Mouse (Mus musculus): ENCODE data around the gene Gcm1.

DNA sequence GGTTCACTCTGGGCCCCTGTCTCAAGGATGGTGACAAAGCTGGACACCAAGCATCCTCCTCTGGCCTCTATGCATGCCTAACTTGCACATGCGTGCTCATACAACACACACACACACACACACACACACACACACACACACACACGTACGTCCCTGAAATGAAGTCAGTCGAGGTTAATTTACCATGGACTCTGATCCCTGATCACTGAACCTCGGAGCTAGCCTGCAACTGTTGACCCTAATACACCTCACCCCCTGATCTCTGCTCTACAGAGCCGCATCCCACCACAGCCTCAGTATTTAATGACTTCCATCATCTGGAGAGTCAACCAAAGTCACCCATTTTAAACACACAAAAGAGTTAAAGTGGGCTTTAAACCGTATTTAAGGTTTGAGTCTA lies 35.9 kb upstream of the Gcm1 start:
- TF ChIP-seq CTCF (conservative IDR thresholded peaks at IDR 0.05; ENCODE audit: insufficient read depth, insufficient read length, low read depth, low read length) (no peak), POLR2A (IDR thresholded peaks at IDR 0.05; ENCODE audit: low read depth, low read length) (no peak)
